Mouse (Mus musculus) midbrain, embryonic 16.5 days (tissue): ENCODE results near the gene Eif3i. TPM values are rescaled to one million over a fixed set of nuclear protein-coding genes. Genes with fewer than 3 reads are reported as not detected.
A peak's percentile ranks its signal among the peaks of the same experiment; 100 is the strongest.

ENCODE experiments used
- ATAC-seq: fragments of 200-750 bp; cut with Nextera tagmentation; 2 replicates; pipeline ENCODE4 v1.8.0; 2017; ENCODE audit warnings: moderate TSS enrichment
- H3K27ac ChIP-seq: fragments of 300-500 bp; sonication (generic); 2 replicates; pipeline ENCODE4 v1.5.1; 2014; ENCODE audit warnings: mild to moderate bottlenecking, low read length, mixed read lengths
- H3K27me3 ChIP-seq: fragments of 300-500 bp; sonication (generic); 2 replicates; pipeline ENCODE4 v1.6.1; 2014; ENCODE audit warnings: low read depth, low read length, mixed read lengths; ENCODE audit not compliant: control insufficient read depth, insufficient read depth
- H3K36me3 ChIP-seq: fragments of 300-500 bp; sonication (generic); 2 replicates; pipeline ENCODE4 v1.6.1; 2014; ENCODE audit warnings: mild to moderate bottlenecking, low read length, moderate library complexity, mixed read lengths; ENCODE audit not compliant: control insufficient read depth, insufficient read depth
- H3K4me1 ChIP-seq: fragments of 300-500 bp; sonication (generic); 2 replicates; pipeline ENCODE4 v1.6.1; 2014; ENCODE audit warnings: mild to moderate bottlenecking, low read length, mixed read lengths; ENCODE audit not compliant: control insufficient read depth, insufficient read depth
- H3K4me2 ChIP-seq: fragments of 300-500 bp; sonication (generic); 2 replicates; pipeline ENCODE4 v1.6.1; 2014; ENCODE audit warnings: mild to moderate bottlenecking, low read length, mixed read lengths
- H3K4me3 ChIP-seq: fragments of 300-500 bp; sonication (generic); 2 replicates; pipeline ENCODE4 v1.5.1; 2014; ENCODE audit warnings: low read depth, mild to moderate bottlenecking, low read length, moderate library complexity, mixed read lengths
- H3K9ac ChIP-seq: fragments of 300-500 bp; sonication (generic); 2 replicates; pipeline ENCODE4 v1.6.1; 2014; ENCODE audit warnings: low read depth, low read length, mixed read lengths
- H3K9me3 ChIP-seq: fragments of 300-500 bp; sonication (generic); replicated peaks from 2 replicates; pipeline ENCODE4 v1.6.1; 2014; ENCODE audit warnings: mild to moderate bottlenecking, low read length, mixed read lengths; ENCODE audit not compliant: control insufficient read depth, poor library complexity, severe bottlenecking
- WGBS: fragments of 180-500 bp; shearing (Covaris S2); extraction: QIAGEN DNeasy Blood & Tissue Kit; methylation state at CpG from one replicate; pipeline ENCODE4 v1.1.7; 2014; 5-methylcytosine and 5-hydroxymethylcytosine counted together
- polyA plus RNA-seq: library from polyadenylated mRNA; unstranded; fragments of >200 nt; fragmentation: Nextera tagmentation; extraction: Ambion mirVana; gene quantifications from 2 replicates; pipeline ENCODE4 v1.2.1, GENCODE M21; 2015

Gene Eif3i
- polyA plus RNA-seq, 1 experiment from 2014 or later: 198 TPM

DNA sequence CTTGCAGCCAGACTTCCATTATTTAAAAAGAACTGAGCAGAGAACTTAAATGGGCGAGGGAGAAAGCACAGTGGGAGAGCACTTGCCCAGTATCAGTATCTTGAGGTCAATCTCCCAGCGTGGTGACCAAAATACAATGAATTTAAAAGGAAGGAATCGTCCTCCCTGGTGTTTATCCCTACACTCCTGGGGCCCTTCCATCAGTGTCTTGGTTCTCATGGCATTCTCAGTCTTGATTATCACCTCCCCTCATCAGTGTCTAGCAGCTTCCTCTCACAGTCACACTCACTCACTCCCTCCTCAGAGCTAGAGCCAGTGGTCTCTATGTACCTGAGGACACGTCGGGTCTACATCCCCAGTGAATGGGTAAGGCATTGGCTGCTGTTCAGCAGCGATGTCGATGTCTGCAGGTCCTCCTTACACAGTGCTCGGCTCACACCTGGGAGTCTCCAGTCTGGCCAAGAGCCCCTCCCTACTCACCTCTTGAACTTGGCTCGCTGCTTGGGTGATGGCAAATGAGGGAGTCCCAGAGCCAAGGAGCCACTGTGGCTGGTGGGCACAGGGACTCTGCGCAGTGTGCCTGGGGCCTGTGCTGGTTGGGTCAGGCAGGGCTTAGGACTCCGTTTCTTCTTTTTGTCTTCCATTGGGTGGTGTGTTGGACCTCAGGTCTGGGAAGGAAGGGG, 21.8 kb upstream of the Eif3i start:
- Histone ChIP-seq H3K9ac (peak overlapping the region; percentile 82), H3K36me3 (peaks cover 12% of the 10 kb centered on the region; the same call in 1 of the 2 replicates), H3K4me2 (peak overlapping the region; percentile 99), H3K9me3 (no peaks in the 10 kb centered on the region), H3K4me1 (peaks cover 46% of the 10 kb centered on the region), H3K4me3 (peak overlapping the region; percentile 71), H3K27me3 (no peaks in the 10 kb centered on the region), H3K27ac (peak overlapping the region; percentile 98)
- 73% methylated on average over 11 of the region's 11 CpGs for WGBS
- ATAC-seq: no peak

GRCm38 (mm10) chr4:129621283-129621841, 20.9 kb upstream of the Eif3i start:
- WGBS: 83% methylated on average over 8 of the region's 8 CpGs
- Histone ChIP-seq H3K4me2 (peak overlapping the region; percentile 7; the same call in 1 of the 2 replicates), H3K9me3 (no peaks in the 10 kb centered on the region), H3K4me3 (no peak overlapping the region), H3K4me1 (peaks cover 46% of the 10 kb centered on the region), H3K36me3 (peaks cover 8% of the 10 kb centered on the region; the same call in 1 of the 2 replicates), H3K27me3 (no peaks in the 10 kb centered on the region), H3K9ac (peak overlapping the region; percentile 42; the same call in 1 of the 2 replicates), H3K27ac (no peak overlapping the region)
- ATAC-seq: no peak

DNA sequence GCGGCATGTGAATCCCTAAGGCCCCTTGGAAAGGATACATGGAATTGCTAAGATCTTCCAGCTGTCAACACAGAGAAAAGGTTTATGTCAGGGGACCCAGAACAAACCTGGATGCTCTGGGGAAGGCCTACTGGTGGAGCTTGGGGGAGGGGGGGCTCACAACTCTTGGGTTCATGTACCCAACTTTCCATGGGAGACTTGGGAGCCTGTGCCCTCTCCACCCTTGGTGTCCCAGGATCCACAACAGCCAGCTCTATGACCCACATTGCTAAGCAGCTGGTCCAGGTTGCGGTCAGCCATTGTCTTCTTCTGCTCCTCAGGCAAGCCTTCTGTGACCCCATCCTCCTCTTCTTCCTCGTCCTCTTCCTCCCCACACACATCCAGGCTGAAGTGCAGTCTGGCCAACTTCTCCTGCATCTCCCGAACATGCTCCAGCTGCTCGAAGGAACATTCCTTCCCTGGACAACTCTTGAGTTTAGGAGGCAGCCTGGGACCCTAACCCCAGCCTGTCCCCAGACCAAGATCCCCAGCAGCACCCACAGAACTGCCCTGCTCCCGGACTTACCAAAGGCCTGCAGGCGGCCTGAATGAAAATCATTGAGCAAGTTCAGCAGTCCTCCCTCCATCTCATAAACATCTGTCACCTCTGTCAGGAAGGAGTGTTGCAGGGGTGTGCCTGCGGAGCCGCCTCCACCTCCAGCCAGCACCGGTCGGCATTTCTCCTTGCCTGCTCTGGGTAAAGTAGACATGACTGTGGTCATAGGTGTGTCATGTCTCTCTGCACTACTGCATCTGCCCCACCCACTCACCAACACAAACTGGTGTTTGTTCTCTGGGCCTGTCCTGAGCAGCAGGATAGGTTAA, 20.2 kb upstream of the Eif3i start:
- peaks cover 43% of the 10 kb centered on the region for H3K4me1 ChIP-seq
- no peaks in the 10 kb centered on the region for H3K27me3 ChIP-seq
- H3K27ac ChIP-seq: no peak overlapping the region
- H3K4me3 ChIP-seq: no peak overlapping the region
- ATAC-seq: no peak
- H3K9ac ChIP-seq: peak overlapping the region; percentile 42; the same call in 1 of the 2 replicates
- peaks cover 4% of the 10 kb centered on the region; the same call in 1 of the 2 replicates for H3K36me3 ChIP-seq
- no peak overlapping the region for H3K4me2 ChIP-seq
- whole genome bisulfite sequencing: 93% methylated on average over 11 of the region's 11 CpGs
- no peaks in the 10 kb centered on the region for H3K9me3 ChIP-seq

GRCm38 (mm10) chr4:129618786-129619691, 18.6 kb upstream of the Eif3i start, which contains the start of gene Iqcc:
Gene Iqcc (minus strand): TSS chr4:129619099.
- Histone ChIP-seq H3K27me3 (no peaks in the 10 kb centered on the region), H3K36me3 (peaks cover 4% of the 10 kb centered on the region; the same call in 1 of the 2 replicates), H3K4me1 (peaks cover 32% of the 10 kb centered on the region), H3K9ac (peak within 1 kb of the TSS; percentile 88), H3K4me2 (peak within 1 kb of the TSS; percentile 94), H3K27ac (peak within 1 kb of the TSS; percentile 94), H3K4me3 (peak within 1 kb of the TSS; percentile 63), H3K9me3 (no peaks in the 10 kb centered on the region)
- peak; percentile 89 for ATAC-seq
- WGBS: 4% methylated on average over 43 of the region's 44 CpGs

- Histone ChIP-seq H3K4me2 (peak overlapping the region; percentile 94), H3K27ac (peak overlapping the region; percentile 94), H3K9me3 (no peaks in the 10 kb centered on the region), H3K4me1 (peaks cover 31% of the 10 kb centered on the region), H3K36me3 (peaks cover 4% of the 10 kb centered on the region; the same call in 1 of the 2 replicates), H3K9ac (peak overlapping the region; percentile 88), H3K27me3 (no peaks in the 10 kb centered on the region), H3K4me3 (peak overlapping the region; percentile 63)
- WGBS: 93% methylated on average over 5 of the region's 5 CpGs
- ATAC-seq: no peak
These were observed 17.6 kb upstream of the Eif3i start for GRCm38 (mm10) chr4:129618031-129618430.

DNA sequence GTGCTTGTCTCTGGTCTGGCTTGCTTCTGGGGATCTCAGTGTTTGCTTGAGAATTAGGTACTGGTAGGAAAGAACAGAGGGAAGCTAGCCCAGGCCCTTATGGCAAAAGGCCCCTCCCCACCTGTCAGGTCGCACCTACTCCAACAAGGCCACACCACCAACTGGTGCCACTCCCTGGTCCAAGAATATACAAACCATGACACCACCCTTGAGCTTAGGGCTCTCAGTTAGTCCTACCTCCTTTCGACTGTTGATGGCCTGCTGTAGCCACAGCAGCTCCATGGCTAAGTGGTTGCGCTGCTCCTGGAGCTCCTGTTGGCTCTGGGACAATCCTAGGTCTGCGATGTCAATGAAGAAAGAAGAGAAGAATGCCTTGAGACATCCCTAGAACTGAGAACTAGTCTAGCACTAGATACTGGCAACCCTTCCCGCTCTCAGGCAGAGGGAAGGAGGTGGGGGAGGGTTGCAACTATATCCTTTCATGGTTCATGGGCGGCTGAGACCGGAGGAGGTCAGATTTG, 16.7 kb upstream of the Eif3i start:
- Histone ChIP-seq H3K9me3 (no peaks in the 10 kb centered on the region), H3K4me2 (no peak overlapping the region), H3K27me3 (no peaks in the 10 kb centered on the region), H3K4me1 (peaks cover 23% of the 10 kb centered on the region), H3K4me3 (no peak overlapping the region), H3K27ac (no peak overlapping the region), H3K9ac (no peak overlapping the region), H3K36me3 (peaks cover 4% of the 10 kb centered on the region; the same call in 1 of the 2 replicates)
- 97% methylated on average over 7 of the region's 7 CpGs for WGBS
- no peak for ATAC-seq

- no peak overlapping the region for H3K4me3 ChIP-seq
- peaks cover 17% of the 10 kb centered on the region for H3K4me1 ChIP-seq
- H3K4me2 ChIP-seq: no peak overlapping the region
- no peak overlapping the region for H3K27ac ChIP-seq
- ATAC-seq: no peak
- H3K9me3 ChIP-seq: no peaks in the 10 kb centered on the region
- peaks cover 4% of the 10 kb centered on the region; the same call in 1 of the 2 replicates for H3K36me3 ChIP-seq
- no peak overlapping the region for H3K9ac ChIP-seq
- 87% methylated on average over 3 of the region's 3 CpGs for WGBS
- no peaks in the 10 kb centered on the region for H3K27me3 ChIP-seq
These were observed 16.2 kb upstream of the Eif3i start for GRCm38 (mm10) chr4:129616631-129617030.

- Histone ChIP-seq H3K4me2 (no peak overlapping the region), H3K27me3 (no peaks in the 10 kb centered on the region), H3K9me3 (no peaks in the 10 kb centered on the region), H3K36me3 (peaks cover 3% of the 10 kb centered on the region; the same call in 1 of the 2 replicates), H3K4me3 (no peak overlapping the region), H3K27ac (no peak overlapping the region), H3K9ac (no peak overlapping the region), H3K4me1 (peaks cover 9% of the 10 kb centered on the region)
- 90% methylated on average over 9 of the region's 9 CpGs for WGBS
- ATAC-seq: no peak
These were observed 15.4 kb upstream of the Eif3i start for GRCm38 (mm10) chr4:129615801-129616290.
